In the genomic region with DNA sequence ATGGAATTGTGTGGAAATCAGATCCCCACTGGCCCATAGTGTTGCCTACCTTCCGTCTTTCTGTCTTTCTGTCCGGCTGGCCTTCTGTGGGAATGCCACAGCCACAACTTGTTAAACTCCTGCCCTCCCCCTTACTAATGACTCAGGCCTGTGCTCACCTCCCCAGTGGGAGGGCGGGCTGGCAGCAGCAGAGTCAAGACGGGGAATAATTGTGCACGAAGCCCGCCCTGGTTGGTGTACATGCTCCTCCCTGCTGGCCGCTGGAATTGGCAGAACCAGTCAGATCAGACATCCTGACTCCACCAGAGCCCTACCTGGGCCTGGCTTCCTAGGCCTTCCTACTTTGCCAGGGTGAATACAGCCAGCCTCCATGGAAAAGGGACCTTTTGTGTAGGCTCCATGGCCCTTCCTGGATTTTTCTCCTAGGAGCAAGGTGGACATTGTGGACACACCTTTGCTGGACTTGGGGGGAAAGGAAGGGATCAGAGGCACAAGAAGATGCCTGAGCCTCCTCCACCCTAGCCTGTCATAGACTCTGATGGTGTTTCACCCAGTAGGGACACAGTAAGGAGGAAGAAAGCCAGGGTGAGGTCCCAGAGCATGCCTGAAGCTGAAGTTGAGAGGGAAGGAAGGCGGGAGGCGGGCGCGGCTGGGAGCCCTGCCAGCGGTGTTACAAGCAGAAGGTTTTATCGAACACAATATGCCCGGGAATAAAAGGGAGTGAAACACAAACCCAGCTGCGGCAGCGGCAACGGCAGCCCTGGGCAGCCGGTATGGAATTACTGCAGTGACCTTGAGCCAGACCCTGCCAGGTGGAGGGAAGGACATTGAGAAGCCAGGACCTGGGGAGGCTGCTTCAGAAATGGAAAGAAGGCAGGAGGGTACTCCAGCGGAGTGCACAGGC, we compare ENCODE assay signal across 8 mouse cellular contexts. TPM values are rescaled to one million over a fixed set of nuclear protein-coding genes. Genes with fewer than 3 reads are reported as not detected.
A peak's percentile ranks its signal among the peaks of the same experiment; 100 is the strongest.
DNase-seq lines count a peak whose midpoint lies in the region; ATAC-seq lines count a peak whose summit lies in the region.

No protein-coding gene starts in this region.

- peak; percentile 45 to 62 for DNase-seq in heart, adult 18-20 months
- no peak for DNase-seq in heart, postnatal 25 days (ENCODE audit: low spot score)
- DNase-seq in embryonic facial prominence, embryonic 14.5 days (ENCODE audit: low spot score): peak; percentile 75
- DNase-seq in layer of hippocampus, adult 9-10 months (ENCODE audit: low spot score): peak; percentile 35
- DNase-seq in lung, postnatal 36 days: peak; percentile 85

- peak overlapping the region; percentile 42 for H3K4me3 ChIP-seq in embryonic facial prominence, embryonic 14.5 days (ENCODE audit: low read depth, low read length)
- H3K4me3 ChIP-seq in hindbrain, embryonic 12.5 days: no peak overlapping the region
- H3K4me3 ChIP-seq in stomach, embryonic 16.5 days (replicated peaks; ENCODE audit: low read length): peak overlapping the region; percentile 47

- H3K9me3 ChIP-seq in embryonic facial prominence, embryonic 14.5 days (ENCODE audit: control insufficient read depth, low read length): no peaks in the 10 kb centered on the region
- no peaks in the 10 kb centered on the region for H3K9me3 ChIP-seq in hindbrain, embryonic 12.5 days (replicated peaks)
- no peaks in the 10 kb centered on the region for H3K9me3 ChIP-seq in stomach, embryonic 16.5 days (replicated peaks; ENCODE audit: control insufficient read depth, low read length)

- ATAC-seq in embryonic facial prominence, embryonic 14.5 days (ENCODE audit: low read depth): peak; percentile 61
- 0 out of 2 replicates have a peak, but pooled peaks have one; percentile 22 for ATAC-seq in hindbrain, embryonic 12.5 days (ENCODE audit: low FRiP score)
- peak; percentile 86 for ATAC-seq in stomach, embryonic 16.5 days (ENCODE audit: insufficient read depth, low FRiP score)
- no peak for ATAC-seq in monocyte, adult 5-6 weeks (replicated peaks; ENCODE audit: insufficient number of reproducible peaks, low FRiP score, low TSS enrichment, poor library complexity, severe bottlenecking)

- WGBS in embryonic facial prominence, embryonic 14.5 days: 15% methylated on average over 19 of the region's 19 CpGs
- WGBS in hindbrain, embryonic 12.5 days: 21% methylated on average over 18 of the region's 19 CpGs
- 19% methylated on average over 19 of the region's 19 CpGs for WGBS in stomach, embryonic 16.5 days

- H3K9ac ChIP-seq in embryonic facial prominence, embryonic 14.5 days (ENCODE audit: low read depth, low read length): peak overlapping the region; percentile 15; the same call in 1 of the 2 replicates
- no peak overlapping the region for H3K9ac ChIP-seq in hindbrain, embryonic 12.5 days
- peak overlapping the region; percentile 76 for H3K9ac ChIP-seq in stomach, embryonic 16.5 days (ENCODE audit: low read length)

- H3K4me1 ChIP-seq in embryonic facial prominence, embryonic 14.5 days (ENCODE audit: control insufficient read depth, insufficient read depth, low read length): peaks cover 40% of the 10 kb centered on the region
- peaks cover 26% of the 10 kb centered on the region for H3K4me1 ChIP-seq in hindbrain, embryonic 12.5 days
- peaks cover 24% of the 10 kb centered on the region for H3K4me1 ChIP-seq in stomach, embryonic 16.5 days (ENCODE audit: control insufficient read depth, insufficient read depth, low read length)

- no peaks in the 10 kb centered on the region; the same call in 1 of the 2 replicates for H3K27me3 ChIP-seq in embryonic facial prominence, embryonic 14.5 days (replicated peaks; ENCODE audit: control insufficient read depth, insufficient read depth, low read length)
- peaks cover 59% of the 10 kb centered on the region for H3K27me3 ChIP-seq in hindbrain, embryonic 12.5 days
- no peaks in the 10 kb centered on the region for H3K27me3 ChIP-seq in stomach, embryonic 16.5 days (ENCODE audit: control insufficient read depth, insufficient read depth, low read length)

- H3K36me3 ChIP-seq in embryonic facial prominence, embryonic 14.5 days (ENCODE audit: control insufficient read depth, insufficient read depth, low read length): no peaks in the 10 kb centered on the region
- H3K36me3 ChIP-seq in hindbrain, embryonic 12.5 days: no peaks in the 10 kb centered on the region
- no peaks in the 10 kb centered on the region for H3K36me3 ChIP-seq in stomach, embryonic 16.5 days (ENCODE audit: control insufficient read depth, insufficient read depth, low read length)

- intact Hi-C loops in heart, postnatal 25 days (cut with DNase I): no loop called here

- H3K4me2 ChIP-seq in embryonic facial prominence, embryonic 14.5 days (ENCODE audit: low read depth, low read length): peak overlapping the region; percentile 80
- peak overlapping the region; percentile 52 for H3K4me2 ChIP-seq in hindbrain, embryonic 12.5 days (replicated peaks)
- peak overlapping the region; percentile 52 for H3K4me2 ChIP-seq in stomach, embryonic 16.5 days (ENCODE audit: low read depth, low read length)

- H3K27ac ChIP-seq in embryonic facial prominence, embryonic 14.5 days (replicated peaks; ENCODE audit: low read depth, low read length): peak overlapping the region; percentile 75
- peak overlapping the region; percentile 17; the same call in 1 of the 2 replicates for H3K27ac ChIP-seq in hindbrain, embryonic 12.5 days
- peak overlapping the region; percentile 98 for H3K27ac ChIP-seq in stomach, embryonic 16.5 days (ENCODE audit: low read length)

RNA-seq across cellular contexts. Expression of gene Epn3, which starts 1.4 kb away (rescaled TPM):
- 10 to 100 TPM; 19.3 to 21.1 TPM for total RNA-seq in heart, adult 18-20 months (2021)
- total RNA-seq in heart, postnatal 25 days (2021): 10 to 100 TPM; 26.7 to 29.7 TPM
- polyA plus RNA-seq in embryonic facial prominence, embryonic 14.5 days (2014; fragmentation: Nextera tagmentation; extraction: Ambion mirVana): 4.3 and 6.6 TPM in 2 replicates
- 1.7 and 2.5 TPM in 2 replicates for polyA plus RNA-seq in hindbrain, embryonic 12.5 days (2016; fragmentation: Nextera tagmentation; extraction: Ambion mirVana)
- 17.0 and 21.1 TPM in 2 replicates for polyA plus RNA-seq in stomach, embryonic 16.5 days (2015; fragmentation: Nextera tagmentation; extraction: Ambion mirVana)
- not detected in 3 replicates for total RNA-seq in monocyte, adult 5-6 weeks (2017)

RNA-seq across cellular contexts. Expression of gene Spata20, which starts 12.4 kb away (rescaled TPM):
- total RNA-seq in heart, adult 18-20 months (2021): under 1 TPM; 0.17 to 0.54 TPM
- total RNA-seq in heart, postnatal 25 days (2021): under 1 TPM; 0.34 to 0.42 TPM
- polyA plus RNA-seq in embryonic facial prominence, embryonic 14.5 days (2014; fragmentation: Nextera tagmentation; extraction: Ambion mirVana): 0.31 and 0.51 TPM in 2 replicates
- polyA plus RNA-seq in hindbrain, embryonic 12.5 days (2016; fragmentation: Nextera tagmentation; extraction: Ambion mirVana): 0.08 TPM in 1 of 2 replicates, not detected in the other
- polyA plus RNA-seq in stomach, embryonic 16.5 days (2015; fragmentation: Nextera tagmentation; extraction: Ambion mirVana): 0.22 and 0.29 TPM in 2 replicates
- total RNA-seq in monocyte, adult 5-6 weeks (2017): 0.67 TPM in 1 of 3 replicates, not detected in the others

RNA-seq across cellular contexts. Expression of gene Mycbpap, which starts 23.2 kb away (rescaled TPM):
- total RNA-seq in heart, adult 18-20 months (2021): 1 to 10 TPM in 1 of 2 experiments, under 1 TPM in 1; 0.67 to 1.5 TPM
- total RNA-seq in heart, postnatal 25 days (2021): 1 to 10 TPM in 1 of 2 experiments, under 1 TPM in 1; 0.68 to 1.1 TPM
- 1.4 and 4.1 TPM in 2 replicates for polyA plus RNA-seq in embryonic facial prominence, embryonic 14.5 days (2014; fragmentation: Nextera tagmentation; extraction: Ambion mirVana)
- polyA plus RNA-seq in hindbrain, embryonic 12.5 days (2016; fragmentation: Nextera tagmentation; extraction: Ambion mirVana): 4.2 and 5.2 TPM in 2 replicates
- polyA plus RNA-seq in stomach, embryonic 16.5 days (2015; fragmentation: Nextera tagmentation; extraction: Ambion mirVana): 2.8 and 4.3 TPM in 2 replicates
- 0.19 TPM in 1 of 3 replicates, not detected in the others for total RNA-seq in monocyte, adult 5-6 weeks (2017)

RNA-seq across cellular contexts. Expression of gene Cacna1g, which starts 24.3 kb away (rescaled TPM):
- 10 to 100 TPM in 1 of 2 experiments, 1 to 10 TPM in 1; 8.7 to 10.1 TPM for total RNA-seq in heart, adult 18-20 months (2021)
- total RNA-seq in heart, postnatal 25 days (2021): 10 to 100 TPM; 15.4 to 21.5 TPM
- polyA plus RNA-seq in embryonic facial prominence, embryonic 14.5 days (2014; fragmentation: Nextera tagmentation; extraction: Ambion mirVana): 30.0 and 30.5 TPM in 2 replicates
- 19.1 and 21.4 TPM in 2 replicates for polyA plus RNA-seq in hindbrain, embryonic 12.5 days (2016; fragmentation: Nextera tagmentation; extraction: Ambion mirVana)
- polyA plus RNA-seq in stomach, embryonic 16.5 days (2015; fragmentation: Nextera tagmentation; extraction: Ambion mirVana): 7.9 and 8.5 TPM in 2 replicates
- total RNA-seq in monocyte, adult 5-6 weeks (2017): not detected in 3 replicates

RNA-seq across cellular contexts. Expression of gene Rsad1, which starts 50.7 kb away (rescaled TPM):
- total RNA-seq in heart, adult 18-20 months (2021): 10 to 100 TPM in 1 of 2 experiments, 1 to 10 TPM in 1; 8.5 to 10.3 TPM
- 10 to 100 TPM; 11.3 to 11.5 TPM for total RNA-seq in heart, postnatal 25 days (2021)
- 2.2 and 2.8 TPM in 2 replicates for polyA plus RNA-seq in embryonic facial prominence, embryonic 14.5 days (2014; fragmentation: Nextera tagmentation; extraction: Ambion mirVana)
- 3.4 and 4.6 TPM in 2 replicates for polyA plus RNA-seq in hindbrain, embryonic 12.5 days (2016; fragmentation: Nextera tagmentation; extraction: Ambion mirVana)
- polyA plus RNA-seq in stomach, embryonic 16.5 days (2015; fragmentation: Nextera tagmentation; extraction: Ambion mirVana): 3.1 and 3.3 TPM in 2 replicates
- 1.6 to 4.8 TPM (median 3.1 TPM) in 3 replicates for total RNA-seq in monocyte, adult 5-6 weeks (2017)

Comparison
In these comparisons a context has a peak if more than half of its experiments do, and no peak if none do; other contexts are left out.
1. H3K27ac ChIP-seq: peak in every context shown above with its lines; median percentile 98 in stomach, embryonic 16.5 days; 75 in embryonic facial prominence, embryonic 14.5 days; 17 in hindbrain, embryonic 12.5 days.
2. RNA of gene Epn3, which starts 1.4 kb away (total RNA-seq): 26.7 to 29.7 TPM in heart, postnatal 25 days and 19.3 to 21.1 TPM in heart, adult 18-20 months; not detected in monocyte, adult 5-6 weeks; every median in the first group is over 10 times any median in the second.
3. Peak in every context shown above with its lines, with median percentiles within 50 percentile points of each other: H3K4me2 ChIP-seq.